ENCODE assay signal across 11 mouse cellular contexts in genomic region chr19:57297447-57297846, GRCm38 (mm10).
"Had no signal": no experiment of that assay in that cellular context is flagged by ENCODE, and none has a peak within 500 bp of the region (broad histone marks: within the 10 kb centered on the region; RNA-seq: fewer than 3 reads in every experiment).

No protein-coding gene starts in this region.

- DNase-seq: kidney, adult 9 months; kidney, postnatal 14 days; kidney, postnatal 4 days; liver, embryonic 13.5 days; lung, adult 2 months; lung, postnatal 14 days; midbrain, embryonic 14.5 days; right cerebral cortex, postnatal 14 days; spleen, adult 18-20 months; thymus, postnatal 4 days had no signal

- H3K4me3 ChIP-seq: liver, embryonic 13.5 days; stomach, embryonic 15.5 days had no signal

- H3K27ac ChIP-seq: liver, embryonic 13.5 days; stomach, embryonic 15.5 days had no signal
